Mouse (Mus musculus) liver, adult (tissue): ENCODE results near the gene Inava.

Source experiments
- GATA4 ChIP-seq: IDR thresholded peaks from 2 replicates; pipeline ENCODE4 v1.6.1; 2014; ENCODE audit warnings: mild to moderate bottlenecking, low read length; ENCODE audit not compliant: insufficient replicate concordance

Inava gene

GRCm38 (mm10) chr1:136234595-136235092, 580 bp upstream of the Inava start:
- no peak for TF ChIP-seq GATA4

GRCm38 (mm10) chr1:136232986-136233790, 876 bp downstream of the Inava start:
- no peak for TF ChIP-seq GATA4

GRCm38 (mm10) chr1:136232285-136232926, 1.7 kb downstream of the Inava start:
- no peak for TF ChIP-seq GATA4

GRCm38 (mm10) chr1:136231596-136231995, 2.5 kb downstream of the Inava start:
- TF ChIP-seq GATA4, result no peak

GRCm38 (mm10) chr1:136230201-136230600, 3.9 kb downstream of the Inava start:
- TF ChIP-seq GATA4, result no peak

- no peak for TF ChIP-seq GATA4
These were observed 5.1 kb downstream of the Inava start for GRCm38 (mm10) chr1:136229040-136229373.

- TF ChIP-seq GATA4, result no peak
These were observed 5.6 kb downstream of the Inava start for GRCm38 (mm10) chr1:136228328-136229039.

GRCm38 (mm10) chr1:136227870-136228269, 6.2 kb downstream of the Inava start:
- no peak for TF ChIP-seq GATA4

GRCm38 (mm10) chr1:136226626-136227025, 7.4 kb downstream of the Inava start:
- no peak for TF ChIP-seq GATA4

GRCm38 (mm10) chr1:136225846-136226245, 8.2 kb downstream of the Inava start:
- no peak for TF ChIP-seq GATA4

GRCm38 (mm10) chr1:136223758-136224342, 10.2 kb downstream of the Inava start:
- no peak for TF ChIP-seq GATA4

- TF ChIP-seq GATA4, result no peak
These were observed 11.7 kb downstream of the Inava start for GRCm38 (mm10) chr1:136222386-136222785.

GRCm38 (mm10) chr1:136220037-136220871, 13.8 kb downstream of the Inava start:
- TF ChIP-seq GATA4, result no peak

- TF ChIP-seq GATA4, result no peak
These were observed 19.8 kb downstream of the Inava start for GRCm38 (mm10) chr1:136214304-136214703.

GRCm38 (mm10) chr1:136212803-136213202, 21.3 kb downstream of the Inava start, which contains the start of gene Mroh3:
Gene Mroh3 (minus strand): TSS chr1:136212828.
- TF ChIP-seq GATA4, result no peak

- TF ChIP-seq GATA4, result no peak
These were observed 44.0 kb downstream of the Inava start for GRCm38 (mm10) chr1:136190033-136190432.
